Comparison of ENCODE assay signal across 8 mouse cellular contexts in genomic region chr4:117891738-117892161, GRCm38 (mm10). TPM values are rescaled to one million over a fixed set of nuclear protein-coding genes. Genes with fewer than 3 reads are reported as not detected.
DNase-seq lines count a peak whose midpoint lies in the region; ATAC-seq and TF ChIP-seq lines count a peak whose summit lies in the region.

Gene Dph2 (minus strand): TSS chr4:117892032.

- no peak within 1 kb of the TSS for H3K27ac ChIP-seq in heart, embryonic 12.5 days (ENCODE audit: poor library complexity, severe bottlenecking)
- no peak within 1 kb of the TSS for H3K27ac ChIP-seq in kidney, embryonic 16.5 days (ENCODE audit: low read length)
- H3K27ac ChIP-seq in liver, adult 2 months (replicated peaks; ENCODE audit: insufficient read depth, low read depth, low read length): no peak within 1 kb of the TSS
- no peak within 1 kb of the TSS for H3K27ac ChIP-seq in stomach, embryonic 14.5 days (ENCODE audit: low read length)

- H3K79me2 ChIP-seq in liver, adult 2 months (ENCODE audit: control insufficient read depth, insufficient read depth, low read length): peaks cover 4% of the 10 kb centered on the region; the same call in 1 of the 2 replicates
- H3K79me2 ChIP-seq in myocyte (ENCODE audit: control insufficient read depth, insufficient read depth): peaks cover 3% of the 10 kb centered on the region

- DNase-seq in brain, embryonic 18.5 days (ENCODE audit: low read depth, low spot score): peak; percentile 85
- DNase-seq in liver, adult 2 months (ENCODE audit: extremely low read depth, low read depth, low spot score): peak; percentile 96

- H3K27me3 ChIP-seq in heart, embryonic 12.5 days (replicated peaks): no peaks in the 10 kb centered on the region
- H3K27me3 ChIP-seq in kidney, embryonic 16.5 days (ENCODE audit: insufficient read depth, low read length): no peaks in the 10 kb centered on the region
- no peaks in the 10 kb centered on the region for H3K27me3 ChIP-seq in liver, adult 2 months (ENCODE audit: control insufficient read depth, insufficient read depth, low read length)
- H3K27me3 ChIP-seq in myocyte (ENCODE audit: control insufficient read depth, insufficient read depth, insufficient read length): no peaks in the 10 kb centered on the region
- no peaks in the 10 kb centered on the region for H3K27me3 ChIP-seq in stomach, embryonic 14.5 days (ENCODE audit: control insufficient read depth, insufficient read depth, low read length)

- peak within 1 kb of the TSS; percentile 81 for H3K4me3 ChIP-seq in heart, embryonic 12.5 days
- H3K4me3 ChIP-seq in kidney, embryonic 16.5 days (ENCODE audit: low read length): peak within 1 kb of the TSS; percentile 85
- peak within 1 kb of the TSS; percentile 85 for H3K4me3 ChIP-seq in liver, adult 2 months (ENCODE audit: insufficient read depth, low read depth, low read length)
- H3K4me3 ChIP-seq in myocyte: peak within 1 kb of the TSS; percentile 40
- peak within 1 kb of the TSS; percentile 76 for H3K4me3 ChIP-seq in stomach, embryonic 14.5 days (ENCODE audit: low read depth, low read length)

- H3K4me1 ChIP-seq in heart, embryonic 12.5 days (replicated peaks): peaks cover 10% of the 10 kb centered on the region
- H3K4me1 ChIP-seq in kidney, embryonic 16.5 days (ENCODE audit: insufficient read depth, low read length): peaks cover 11% of the 10 kb centered on the region
- peaks cover 7% of the 10 kb centered on the region; the same call in 1 of the 2 replicates for H3K4me1 ChIP-seq in liver, adult 2 months (ENCODE audit: control insufficient read depth, insufficient read depth, low read length)
- H3K4me1 ChIP-seq in stomach, embryonic 14.5 days (ENCODE audit: control insufficient read depth, insufficient read depth, low read length): 0 out of 2 replicates have a peak, but pooled peaks cover 7% of the 10 kb centered on the region

- H3K9me3 ChIP-seq in heart, embryonic 12.5 days (replicated peaks): no peaks in the 10 kb centered on the region
- no peaks in the 10 kb centered on the region for H3K9me3 ChIP-seq in kidney, embryonic 16.5 days (ENCODE audit: low read length)
- no peaks in the 10 kb centered on the region for H3K9me3 ChIP-seq in stomach, embryonic 14.5 days (ENCODE audit: control insufficient read depth, low read depth, low read length)

- TF ChIP-seq CTCF in liver, adult 2 months (IDR thresholded peaks at IDR 0.05; ENCODE audit: low read depth, low read length): no peak

- ATAC-seq in CD4-positive, CD25-positive, alpha-beta regulatory T cell, adult 4 months: peak; percentile 90
- peak; percentile 87 for ATAC-seq in erythroid progenitor cell, adult 5-6 weeks (replicated peaks; ENCODE audit: low FRiP score, poor library complexity, severe bottlenecking)
- ATAC-seq in heart, embryonic 12.5 days (ENCODE audit: insufficient number of reproducible peaks, low FRiP score): peak; percentile 86
- ATAC-seq in kidney, embryonic 16.5 days (ENCODE audit: low FRiP score, low TSS enrichment): peak; percentile 87
- peak; percentile 86 for ATAC-seq in stomach, embryonic 14.5 days (ENCODE audit: insufficient number of reproducible peaks, insufficient read depth, low FRiP score, low read depth)

- H3K36me3 ChIP-seq in heart, embryonic 12.5 days: peaks cover 42% of the 10 kb centered on the region
- peaks cover 22% of the 10 kb centered on the region for H3K36me3 ChIP-seq in kidney, embryonic 16.5 days (ENCODE audit: insufficient read depth, low read length)
- H3K36me3 ChIP-seq in liver, adult 2 months (ENCODE audit: control insufficient read depth, insufficient read depth, low read length): no peaks in the 10 kb centered on the region
- H3K36me3 ChIP-seq in myocyte (ENCODE audit: control insufficient read depth, insufficient read depth): peaks cover 8% of the 10 kb centered on the region
- peaks cover 13% of the 10 kb centered on the region for H3K36me3 ChIP-seq in stomach, embryonic 14.5 days (ENCODE audit: control insufficient read depth, insufficient read depth, low read length)

- H3K4me2 ChIP-seq in heart, embryonic 12.5 days: peak within 1 kb of the TSS; percentile 96
- H3K4me2 ChIP-seq in kidney, embryonic 16.5 days (replicated peaks; ENCODE audit: low read depth, low read length): peak within 1 kb of the TSS; percentile 85
- H3K4me2 ChIP-seq in myocyte (ENCODE audit: low read depth): peak within 1 kb of the TSS; percentile 68
- peak within 1 kb of the TSS; percentile 88 for H3K4me2 ChIP-seq in stomach, embryonic 14.5 days (replicated peaks; ENCODE audit: low read depth, low read length)

- 0% methylated on average over 21 of the region's 21 CpGs for WGBS in heart, embryonic 12.5 days
- under 1% methylated on average over 21 of the region's 21 CpGs for WGBS in kidney, embryonic 16.5 days
- under 1% methylated on average over 21 of the region's 21 CpGs for WGBS in liver, adult 2 months
- under 1% methylated on average over 21 of the region's 21 CpGs for WGBS in stomach, embryonic 14.5 days

- peak within 1 kb of the TSS; percentile 64 for H3K9ac ChIP-seq in heart, embryonic 12.5 days
- peak within 1 kb of the TSS; percentile 66 for H3K9ac ChIP-seq in kidney, embryonic 16.5 days (replicated peaks; ENCODE audit: low read length)
- peak within 1 kb of the TSS; percentile 63 for H3K9ac ChIP-seq in liver, adult 2 months (ENCODE audit: low read depth, low read length)
- H3K9ac ChIP-seq in stomach, embryonic 14.5 days (replicated peaks; ENCODE audit: low read depth, low read length): peak within 1 kb of the TSS; percentile 40; the same call in 1 of the 2 replicates

- no peak within 1 kb of the TSS for H3ac ChIP-seq in myocyte (ENCODE audit: control insufficient read depth, insufficient read length)

- no peak for TF ChIP-seq POLR2A in liver, adult 2 months (IDR thresholded peaks at IDR 0.05; ENCODE audit: extremely low read depth, insufficient read depth, low read length)
- no peak for TF ChIP-seq POLR2A in myocyte (IDR thresholded peaks at IDR 0.05; ENCODE audit: insufficient read length, low read depth)

TF ChIP-seq in myocyte, 11 proteins besides CTCF, POLR2A, EP300 and RAD21:
- TF ChIP-seq E2F4 (IDR thresholded peaks at IDR 0.05; ENCODE audit: insufficient read depth) (peak; percentile 50), MYOG (IDR thresholded peaks at IDR 0.05; ENCODE audit: control insufficient read depth in 1 of 3, insufficient read depth in 1 of 3, insufficient read length in 2 of 3, low read depth in 2 of 3) (no peak), MAX (IDR thresholded peaks at IDR 0.05; ENCODE audit: low read depth) (no peak), TCF12 (IDR thresholded peaks at IDR 0.05; ENCODE audit: insufficient read depth, poor library complexity, severe bottlenecking) (no peak), POLR2AphosphoS2 (IDR thresholded peaks at IDR 0.05; ENCODE audit: insufficient read length, low read depth) (no peak), SRF (IDR thresholded peaks at IDR 0.05; ENCODE audit: control insufficient read depth, insufficient read length, low read depth) (no peak)
TF ChIP-seq in myocyte: peak in this region for 1.

RNA-seq across cellular contexts. Expression of gene Dph2, which starts in this region (rescaled TPM):
- polyA plus RNA-seq in CD4-positive, CD25-positive, alpha-beta regulatory T cell, adult 4 months (2017; shearing (Covaris generic)): 10 to 100 TPM; 33.3 to 40.3 TPM
- 0.72 and 0.84 TPM in 2 replicates for total RNA-seq in erythroid progenitor cell, adult 5-6 weeks (2015; ENCODE audit: low replicate concordance)
- 1.2 and 5.9 TPM in 2 replicates for total RNA-seq in erythroid progenitor cell, adult 5-6 weeks (2017; ENCODE audit: low replicate concordance)
- 12.4 and 12.9 TPM in 2 replicates for polyA plus RNA-seq in heart, embryonic 12.5 days (2016; fragmentation: Nextera tagmentation; extraction: Ambion mirVana)
- polyA plus RNA-seq in kidney, embryonic 16.5 days (2015; fragmentation: Nextera tagmentation; extraction: Ambion mirVana): 22.1 and 22.7 TPM in 2 replicates
- total RNA-seq in liver, adult 2 months (2014; rRNA removed): 1.7 and 1.9 TPM in 2 replicates
- 6.9 and 10.2 TPM in 2 replicates for polyA plus RNA-seq in liver, adult 2 months (2012; rRNA removed)
- polyA plus RNA-seq in myocyte (2012; fragmentation: generic; extraction: Trizol): 8.5 TPM
- polyA plus RNA-seq in stomach, embryonic 14.5 days (2014; fragmentation: Nextera tagmentation; extraction: Ambion mirVana): 19.2 and 19.9 TPM in 2 replicates
